Mouse (Mus musculus): ENCODE data around the gene Cap2. TPM values are rescaled to one million over a fixed set of nuclear protein-coding genes. Genes with fewer than 3 reads are reported as not detected.

Gene Cap2
- polyA plus RNA-seq, 1 experiment from 2014 or later, result 6.2 TPM

- no peak overlapping the region for H3K9ac ChIP-seq (replicated peaks)
- peak; percentile 61; the same call in 1 of the 2 replicates for ATAC-seq (ENCODE audit: low FRiP score)
- no peak overlapping the region; the same call in 1 of the 2 replicates for H3K27ac ChIP-seq (replicated peaks)
- WGBS, result 50% methylated on average over 7 of the region's 7 CpGs
- no peak overlapping the region for H3K4me3 ChIP-seq (replicated peaks)
- no peaks in the 10 kb centered on the region for H3K36me3 ChIP-seq
- H3K9me3 ChIP-seq (replicated peaks), result no peaks in the 10 kb centered on the region
- peaks cover 5% of the 10 kb centered on the region; the same call in 1 of the 2 replicates for H3K4me1 ChIP-seq
- H3K27me3 ChIP-seq (replicated peaks), result no peaks in the 10 kb centered on the region
- H3K4me2 ChIP-seq, result no peak overlapping the region
These were observed 41.1 kb downstream of the Cap2 start for GRCm38 (mm10) chr13:46542782-46543181.

- ATAC-seq (ENCODE audit: low FRiP score), result no peak
- H3K27ac ChIP-seq (replicated peaks), result no peak overlapping the region
- peaks cover 18% of the 10 kb centered on the region for H3K4me1 ChIP-seq
- no peaks in the 10 kb centered on the region for H3K9me3 ChIP-seq (replicated peaks)
- H3K36me3 ChIP-seq, result no peaks in the 10 kb centered on the region
- H3K9ac ChIP-seq (replicated peaks), result no peak overlapping the region
- H3K4me3 ChIP-seq (replicated peaks), result no peak overlapping the region
- H3K27me3 ChIP-seq (replicated peaks), result no peaks in the 10 kb centered on the region
- H3K4me2 ChIP-seq, result no peak overlapping the region
- WGBS, result 41% methylated on average over 6 of the region's 6 CpGs
These were observed 43.0 kb downstream of the Cap2 start for GRCm38 (mm10) chr13:46544608-46545007.

DNA sequence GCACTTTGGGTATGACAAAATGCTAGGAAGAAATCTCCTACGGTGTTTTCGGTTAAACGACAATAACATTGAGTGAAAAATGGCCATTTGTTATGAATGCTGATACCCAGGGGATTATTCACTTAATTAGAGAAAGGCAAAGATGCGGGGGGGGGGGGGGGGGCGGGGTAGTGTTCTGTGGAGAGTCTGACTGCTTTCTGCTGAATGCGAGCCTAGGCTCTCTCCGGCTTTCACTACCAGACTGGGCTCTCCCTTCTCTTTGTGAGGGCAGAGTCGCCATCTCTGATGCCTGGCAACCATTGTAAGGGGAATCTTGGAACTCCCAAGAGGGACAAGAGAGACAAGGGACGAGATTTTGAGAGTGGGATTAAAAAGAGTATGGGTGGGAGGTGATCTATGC, 43.4 kb downstream of the Cap2 start:
- Histone ChIP-seq H3K36me3 (no peaks in the 10 kb centered on the region), H3K27ac (replicated peaks) (peak overlapping the region; percentile 33; the same call in 1 of the 2 replicates), H3K9ac (replicated peaks) (no peak overlapping the region), H3K4me2 (no peak overlapping the region), H3K9me3 (replicated peaks) (no peaks in the 10 kb centered on the region), H3K4me3 (replicated peaks) (no peak overlapping the region), H3K27me3 (replicated peaks) (no peaks in the 10 kb centered on the region), H3K4me1 (peaks cover 18% of the 10 kb centered on the region)
- ATAC-seq (ENCODE audit: low FRiP score), result no peak
- WGBS, result 10% methylated on average over 9 of the region's 9 CpGs

GRCm38 (mm10) chr13:46546846-46547245, 45.2 kb downstream of the Cap2 start:
- no peaks in the 10 kb centered on the region for H3K36me3 ChIP-seq
- H3K4me2 ChIP-seq, result no peak overlapping the region
- H3K4me3 ChIP-seq (replicated peaks), result no peak overlapping the region
- H3K27ac ChIP-seq (replicated peaks), result no peak overlapping the region
- no peak for ATAC-seq (ENCODE audit: low FRiP score)
- H3K9me3 ChIP-seq (replicated peaks), result no peaks in the 10 kb centered on the region
- peaks cover 18% of the 10 kb centered on the region for H3K4me1 ChIP-seq
- 92% methylated on average over 4 of the region's 4 CpGs for WGBS
- no peak overlapping the region for H3K9ac ChIP-seq (replicated peaks)
- H3K27me3 ChIP-seq (replicated peaks), result no peaks in the 10 kb centered on the region

- no peaks in the 10 kb centered on the region for H3K27me3 ChIP-seq (replicated peaks)
- H3K4me2 ChIP-seq, result no peak overlapping the region
- ATAC-seq (ENCODE audit: low FRiP score), result no peak
- no peak overlapping the region for H3K9ac ChIP-seq (replicated peaks)
- H3K9me3 ChIP-seq (replicated peaks), result no peaks in the 10 kb centered on the region
- 12% methylated on average over 1 of the region's 1 CpGs for WGBS
- H3K36me3 ChIP-seq, result no peaks in the 10 kb centered on the region
- no peak overlapping the region for H3K4me3 ChIP-seq (replicated peaks)
- no peak overlapping the region for H3K27ac ChIP-seq (replicated peaks)
- peaks cover 18% of the 10 kb centered on the region for H3K4me1 ChIP-seq
These were observed 45.6 kb downstream of the Cap2 start for GRCm38 (mm10) chr13:46547253-46547652.

- H3K4me3 ChIP-seq (replicated peaks), result no peak overlapping the region
- H3K36me3 ChIP-seq, result no peaks in the 10 kb centered on the region
- H3K4me2 ChIP-seq, result no peak overlapping the region
- no peaks in the 10 kb centered on the region for H3K27me3 ChIP-seq (replicated peaks)
- 55% methylated on average over 8 of the region's 8 CpGs for WGBS
- H3K27ac ChIP-seq (replicated peaks), result peak overlapping the region; percentile 18; the same call in 1 of the 2 replicates
- H3K9me3 ChIP-seq (replicated peaks), result no peaks in the 10 kb centered on the region
- no peak for ATAC-seq (ENCODE audit: low FRiP score)
- peaks cover 18% of the 10 kb centered on the region for H3K4me1 ChIP-seq
- H3K9ac ChIP-seq (replicated peaks), result no peak overlapping the region
These were observed 46.5 kb downstream of the Cap2 start for GRCm38 (mm10) chr13:46548132-46548531.

DNA sequence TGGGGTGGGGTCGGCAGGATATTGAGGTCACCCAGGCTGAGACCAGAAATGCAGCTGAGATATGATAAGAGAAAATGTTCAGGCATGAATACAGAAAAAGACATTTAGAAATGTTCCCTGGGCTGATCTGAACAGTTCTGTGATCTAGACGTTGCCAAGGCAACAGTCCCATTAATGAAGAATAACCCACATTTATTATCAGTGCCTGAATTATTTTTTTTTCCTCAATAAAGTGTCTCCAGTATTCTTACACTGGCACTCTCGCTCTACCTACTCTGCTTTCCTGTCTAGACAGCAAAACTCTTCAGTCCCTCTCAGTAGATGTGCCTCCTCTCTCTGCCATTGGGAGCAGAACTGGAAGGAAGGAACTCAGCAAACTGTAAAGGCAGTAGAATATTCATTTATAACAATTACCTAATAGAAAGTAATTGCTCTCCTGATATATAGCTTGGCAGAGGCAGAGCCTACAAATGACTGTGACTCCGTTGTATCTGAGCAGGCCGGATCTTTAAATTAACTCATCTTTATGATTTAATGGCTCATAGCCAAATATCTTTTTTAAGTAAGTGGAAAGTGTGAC, 47.0 kb downstream of the Cap2 start:
- 46% methylated on average over 5 of the region's 5 CpGs for whole genome bisulfite sequencing
- H3K9ac ChIP-seq (replicated peaks), result no peak overlapping the region
- peaks cover 15% of the 10 kb centered on the region for H3K4me1 ChIP-seq
- H3K4me2 ChIP-seq, result no peak overlapping the region
- H3K4me3 ChIP-seq (replicated peaks), result no peak overlapping the region
- H3K36me3 ChIP-seq, result no peaks in the 10 kb centered on the region
- H3K9me3 ChIP-seq (replicated peaks), result no peaks in the 10 kb centered on the region
- no peaks in the 10 kb centered on the region for H3K27me3 ChIP-seq (replicated peaks)
- H3K27ac ChIP-seq (replicated peaks), result 0 out of 2 replicates have a peak overlapping the region, but pooled peaks have one; percentile 7
- ATAC-seq (ENCODE audit: low FRiP score), result peak; percentile 65

DNA sequence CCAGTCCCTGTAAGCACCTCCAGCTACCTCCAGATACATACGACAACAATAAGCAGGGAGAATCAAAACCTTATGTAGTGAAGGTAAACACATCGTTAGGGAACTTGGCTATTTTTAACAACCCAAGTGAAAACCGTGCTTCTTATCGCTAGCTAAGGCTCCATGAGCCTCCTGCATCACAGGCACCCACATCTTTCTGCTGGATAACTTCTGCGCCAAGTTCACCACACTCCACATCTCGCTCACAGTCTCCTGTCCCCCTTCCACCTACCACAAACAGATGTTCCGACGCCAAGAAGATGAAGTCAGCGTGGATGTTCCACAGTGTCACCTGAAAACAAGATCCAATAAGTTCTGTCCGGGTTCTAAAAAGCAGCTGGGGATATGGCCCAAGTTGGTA, 49.0 kb downstream of the Cap2 start:
- Histone ChIP-seq H3K36me3 (no peaks in the 10 kb centered on the region), H3K27ac (replicated peaks) (no peak overlapping the region), H3K9ac (replicated peaks) (no peak overlapping the region), H3K27me3 (replicated peaks) (no peaks in the 10 kb centered on the region), H3K9me3 (replicated peaks) (no peaks in the 10 kb centered on the region), H3K4me2 (no peak overlapping the region), H3K4me3 (replicated peaks) (no peak overlapping the region), H3K4me1 (peaks cover 22% of the 10 kb centered on the region)
- ATAC-seq (ENCODE audit: low FRiP score), result no peak
- WGBS, result 94% methylated on average over 10 of the region's 10 CpGs

DNA sequence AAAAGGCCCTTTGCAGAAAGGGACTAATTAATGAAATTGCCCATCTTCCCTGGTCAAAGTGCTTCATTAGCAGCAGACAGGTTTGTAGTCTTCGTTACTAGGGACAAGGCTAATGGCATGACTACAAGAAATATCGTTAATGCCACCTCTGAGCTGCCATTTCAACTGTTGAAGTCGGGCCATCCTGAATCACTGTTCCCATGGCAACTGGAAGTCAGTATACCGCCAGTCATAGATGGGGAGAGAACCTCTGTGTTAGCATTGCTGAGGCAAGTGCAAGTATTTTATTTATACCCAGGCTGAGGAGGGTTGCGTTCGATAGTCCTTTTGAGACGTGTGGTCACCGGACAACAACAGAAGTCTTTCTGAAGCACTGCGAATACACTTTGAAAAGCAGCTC, 53.1 kb downstream of the Cap2 start:
- H3K4me2 ChIP-seq, result peak overlapping the region; percentile 32
- H3K4me3 ChIP-seq (replicated peaks), result no peak overlapping the region
- no peaks in the 10 kb centered on the region for H3K36me3 ChIP-seq
- 0 out of 2 replicates have a peak, but pooled peaks cover 5% of the 10 kb centered on the region for H3K9me3 ChIP-seq (replicated peaks)
- H3K27me3 ChIP-seq (replicated peaks), result no peaks in the 10 kb centered on the region
- H3K4me1 ChIP-seq, result peaks cover 9% of the 10 kb centered on the region
- WGBS, result 23% methylated on average over 9 of the region's 9 CpGs
- H3K27ac ChIP-seq (replicated peaks), result 0 out of 2 replicates have a peak overlapping the region, but pooled peaks have one; percentile 45
- ATAC-seq (ENCODE audit: low FRiP score), result peak; percentile 61
- H3K9ac ChIP-seq (replicated peaks), result no peak overlapping the region

DNA sequence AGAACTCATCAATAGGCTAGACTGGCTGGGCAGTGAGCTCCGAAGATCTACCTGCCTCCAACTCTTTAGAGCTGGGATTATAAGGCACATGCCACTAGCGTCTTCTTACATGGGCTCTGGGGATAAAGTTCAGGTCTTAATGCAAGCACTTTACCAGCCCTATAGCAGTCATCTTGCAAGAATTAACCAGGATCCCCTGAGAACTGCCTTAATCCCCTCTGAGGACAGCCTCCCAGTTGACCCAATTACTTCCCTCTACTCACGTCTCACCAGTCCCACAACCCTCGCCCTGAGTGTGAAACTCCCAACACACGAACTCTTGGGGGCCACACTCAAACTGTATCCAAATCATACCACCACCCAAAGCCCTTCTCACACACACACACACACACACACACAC, 64.3 kb downstream of the Cap2 start:
- whole genome bisulfite sequencing, result 88% methylated on average over 5 of the region's 5 CpGs
- Histone ChIP-seq H3K4me3 (replicated peaks) (no peak overlapping the region), H3K27ac (replicated peaks) (no peak overlapping the region)

DNA sequence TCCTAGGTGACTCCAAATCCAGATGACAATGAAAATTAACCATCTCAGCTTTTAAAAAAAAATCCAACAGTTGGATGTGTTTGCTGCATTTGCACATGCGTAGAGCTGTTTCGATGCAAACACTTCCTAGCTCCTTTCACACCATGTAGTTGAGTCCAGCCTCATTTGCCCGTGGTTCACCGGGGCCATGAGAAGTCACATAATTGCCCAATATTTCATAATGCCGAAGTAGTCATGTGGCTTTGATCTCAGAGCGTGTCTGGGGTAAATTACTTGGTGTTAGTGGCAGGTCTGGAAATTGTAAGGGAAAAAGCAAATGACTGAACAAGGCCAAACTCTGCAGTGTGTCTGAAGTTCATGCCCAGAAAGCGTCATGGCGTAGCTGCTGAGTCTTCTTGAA, 67.8 kb downstream of the Cap2 start:
- 91% methylated on average over 8 of the region's 8 CpGs for WGBS
- no peak overlapping the region for H3K4me3 ChIP-seq (replicated peaks)
- no peaks in the 10 kb centered on the region for H3K36me3 ChIP-seq
- H3K27me3 ChIP-seq (replicated peaks), result no peaks in the 10 kb centered on the region
- H3K4me2 ChIP-seq, result no peak overlapping the region
- ATAC-seq (ENCODE audit: low FRiP score), result no peak
- H3K4me1 ChIP-seq, result peaks cover 29% of the 10 kb centered on the region
- H3K9ac ChIP-seq (replicated peaks), result no peak overlapping the region
- no peak overlapping the region for H3K27ac ChIP-seq (replicated peaks)
- no peaks in the 10 kb centered on the region for H3K9me3 ChIP-seq (replicated peaks)

More for the DNA sequence above, 64.3 kb downstream of the Cap2 start:
- Histone ChIP-seq H3K36me3 (no peaks in the 10 kb centered on the region), H3K9ac (replicated peaks) (no peak overlapping the region), H3K4me1 (peaks cover 4% of the 10 kb centered on the region), H3K4me2 (no peak overlapping the region), H3K27me3 (replicated peaks) (no peaks in the 10 kb centered on the region), H3K9me3 (replicated peaks) (no peaks in the 10 kb centered on the region)
- no peak for ATAC-seq (ENCODE audit: low FRiP score)

DNA sequence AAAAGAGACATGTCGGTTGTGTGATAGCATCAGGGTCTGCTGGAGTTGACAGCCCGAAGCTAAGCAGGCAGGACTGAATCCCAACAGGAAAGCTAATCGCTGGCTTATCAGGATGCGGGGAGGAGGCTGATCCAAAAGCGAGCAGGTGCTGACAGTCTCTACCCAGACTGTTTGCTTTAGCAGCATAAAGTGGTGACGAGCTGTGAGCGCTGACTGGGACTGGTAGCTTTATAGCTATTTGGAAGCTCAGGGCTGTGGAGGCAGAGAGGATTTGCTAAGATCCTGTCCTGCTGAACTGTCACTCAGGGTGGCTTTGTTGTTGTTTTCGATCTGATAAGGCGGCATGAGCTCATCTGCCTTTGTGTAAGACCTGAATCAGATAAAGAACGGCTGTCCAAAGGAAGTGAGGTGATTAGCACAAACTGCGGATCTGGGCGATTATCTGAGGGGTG, 69.5 kb downstream of the Cap2 start:
- peak overlapping the region; percentile 13; the same call in 1 of the 2 replicates for H3K4me3 ChIP-seq (replicated peaks)
- 0 out of 2 replicates have a peak, but pooled peaks have one; percentile 63 for ATAC-seq (ENCODE audit: low FRiP score)

More for the DNA sequence above, 69.5 kb downstream of the Cap2 start:
- H3K36me3 ChIP-seq, result no peaks in the 10 kb centered on the region
- peak overlapping the region; percentile 38; the same call in 1 of the 2 replicates for H3K27ac ChIP-seq (replicated peaks)
- H3K4me2 ChIP-seq, result peak overlapping the region; percentile 46
- no peaks in the 10 kb centered on the region for H3K27me3 ChIP-seq (replicated peaks)
- no peaks in the 10 kb centered on the region for H3K9me3 ChIP-seq (replicated peaks)
- H3K4me1 ChIP-seq, result peaks cover 37% of the 10 kb centered on the region
- WGBS, result 18% methylated on average over 12 of the region's 12 CpGs
- peak overlapping the region; percentile 20 for H3K9ac ChIP-seq (replicated peaks)

All from neural tube, embryonic 15.5 days (tissue).